Mouse (Mus musculus) MEL (cell line): ENCODE results near the gene Rnf111. TPM values are rescaled to one million over a fixed set of nuclear protein-coding genes. Genes with fewer than 3 reads are reported as not detected.
A peak's percentile ranks its signal among the peaks of the same experiment; 100 is the strongest.
"Not testable (repeated sequence)": the region's sequence is repeated elsewhere in the genome, so short reads cannot be mapped to it uniquely, and the experiment has no call there.

Experiments used
- DNase-seq: peaks from one replicate; pipeline ENCODE4 v3.0.0; 2011; ENCODE audit warnings: low read depth, low spot score
- H3K27ac ChIP-seq: 2 replicates; pipeline ENCODE4 v1.5.1; 2012; ENCODE audit warnings: low read depth, mild to moderate bottlenecking, control low read depth, low read length, moderate library complexity; ENCODE audit not compliant: control insufficient read depth
- H3K27me3 ChIP-seq, 2 experiments: fragments of 150-350 bp in 1 of 2; sonication (generic) in 1 of 2; 2 replicates each; pipeline ENCODE4 v1.6.1; 2012; ENCODE audit warnings: low read length in 2 of 2, mild to moderate bottlenecking in 2 of 2, improper control_type of control experiment in 1 of 2, moderate library complexity in 1 of 2; ENCODE audit not compliant: insufficient read depth in 2 of 2, control insufficient read depth in 1 of 2
- H3K36me3 ChIP-seq, 2 experiments: 2 replicates each; pipeline ENCODE4 v1.6.1; 2012 to 2014; ENCODE audit warnings: low read length in 2 of 2, improper control_type of control experiment in 1 of 2, inconsistent platforms in 1 of 2, mild to moderate bottlenecking in 1 of 2; ENCODE audit not compliant: insufficient read depth in 2 of 2, control insufficient read depth in 1 of 2
- H3K4me1 ChIP-seq, 2 experiments: fragments of 150-350 bp in 1 of 2; sonication (generic) in 1 of 2; 2 replicates each; pipeline ENCODE4 v1.6.1; 2012; ENCODE audit warnings: low read length in 2 of 2, improper control_type of control experiment in 1 of 2, mild to moderate bottlenecking in 1 of 2; ENCODE audit not compliant: insufficient read depth in 2 of 2, control insufficient read depth in 1 of 2
- H3K4me3 ChIP-seq, 2 experiments: fragments of 150-350 bp in 1 of 2; sonication (generic) in 1 of 2; 2 replicates each; pipeline ENCODE4 v1.5.1; 2012; ENCODE audit warnings: low read depth in 2 of 2, low read length in 2 of 2, mild to moderate bottlenecking in 2 of 2, moderate library complexity in 2 of 2, control low read depth in 1 of 2, improper control_type of control experiment in 1 of 2; ENCODE audit not compliant: control insufficient read depth in 1 of 2, insufficient read depth in 1 of 2
- H3K79me2 ChIP-seq: 2 replicates; pipeline ENCODE4 v1.6.1; 2012; ENCODE audit warnings: mild to moderate bottlenecking, low read length, moderate library complexity; ENCODE audit not compliant: control insufficient read depth, poor library complexity, insufficient read depth
- H3K9ac ChIP-seq: 2 replicates; pipeline ENCODE4 v1.6.1; 2012; ENCODE audit warnings: low read depth, mild to moderate bottlenecking, control low read depth, low read length, moderate library complexity; ENCODE audit not compliant: control insufficient read depth, poor library complexity, severe bottlenecking
- H3K9me3 ChIP-seq: fragments of 150-350 bp; sonication (generic); replicated peaks from 2 replicates; pipeline ENCODE4 v1.6.1; 2012; ENCODE audit warnings: mild to moderate bottlenecking, low read length, improper control_type of control experiment, moderate library complexity; ENCODE audit not compliant: insufficient read depth
- BHLHE40 ChIP-seq: IDR thresholded peaks from 2 replicates; pipeline ENCODE4 v1.6.1; 2012; ENCODE audit warnings: low read depth, mild to moderate bottlenecking, inconsistent platforms, low read length, improper control_type of control experiment, borderline replicate concordance
- CHD1 ChIP-seq: IDR thresholded peaks from 2 replicates; pipeline ENCODE4 v1.6.1; 2012; ENCODE audit warnings: low read depth, mild to moderate bottlenecking, inconsistent platforms, low read length, improper control_type of control experiment
- ELF1 ChIP-seq: IDR thresholded peaks from 2 replicates; pipeline ENCODE4 v1.6.1; 2014; ENCODE audit warnings: low read depth, mild to moderate bottlenecking, inconsistent platforms, low read length, improper control_type of control experiment, moderate library complexity
- EP300 ChIP-seq, 2 experiments: IDR thresholded peaks; 2 replicates each; pipeline ENCODE4 v1.6.1; 2011; ENCODE audit warnings: improper control_type of control experiment in 2 of 2, low read length in 2 of 2, low read depth in 1 of 2, mild to moderate bottlenecking in 1 of 2
- ETS1 ChIP-seq: IDR thresholded peaks from 2 replicates; pipeline ENCODE4 v1.6.1; 2012; ENCODE audit warnings: low read depth, mild to moderate bottlenecking, inconsistent platforms, low read length, improper control_type of control experiment, moderate library complexity
- GABPA ChIP-seq: IDR thresholded peaks from 2 replicates; pipeline ENCODE4 v1.6.1; 2012; ENCODE audit warnings: low read depth, mild to moderate bottlenecking, inconsistent platforms, low read length, improper control_type of control experiment, moderate library complexity
- GATA1 ChIP-seq: IDR thresholded peaks from 2 replicates; pipeline ENCODE4 v1.6.1; 2011; ENCODE audit warnings: low read depth, low read length, improper control_type of control experiment
- HCFC1 ChIP-seq: IDR thresholded peaks from 2 replicates; pipeline ENCODE4 v1.6.1; 2012; ENCODE audit warnings: low read depth, mild to moderate bottlenecking, inconsistent platforms, low read length, improper control_type of control experiment, moderate library complexity
- JUND ChIP-seq: IDR thresholded peaks from 2 replicates; pipeline ENCODE4 v1.6.1; 2011; ENCODE audit warnings: low read depth, mild to moderate bottlenecking, improper control_type of control experiment, low read length
- KAT2A ChIP-seq: conservative IDR thresholded peaks from 2 replicates; pipeline ENCODE4 v1.6.1; 2012; ENCODE audit warnings: low read depth, low read length, improper control_type of control experiment, inconsistent platforms
- MAFK ChIP-seq: IDR thresholded peaks from 2 replicates; pipeline ENCODE4 v1.6.1; 2011; ENCODE audit warnings: low read depth, mild to moderate bottlenecking, low read length, improper control_type of control experiment, borderline replicate concordance
- MAZ ChIP-seq: IDR thresholded peaks from 2 replicates; pipeline ENCODE4 v1.6.1; 2012; ENCODE audit warnings: low read depth, mild to moderate bottlenecking, inconsistent platforms, low read length, improper control_type of control experiment
- MEF2A ChIP-seq: IDR thresholded peaks from 2 replicates; pipeline ENCODE4 v1.6.1; 2014; ENCODE audit warnings: low read depth, mild to moderate bottlenecking, inconsistent platforms, low read length, improper control_type of control experiment; ENCODE audit not compliant: poor library complexity, insufficient replicate concordance, severe bottlenecking; ENCODE audit errors: extremely low read depth
- NELFE ChIP-seq: IDR thresholded peaks from 2 replicates; pipeline ENCODE4 v1.6.1; 2011; ENCODE audit warnings: low read depth, low read length, improper control_type of control experiment
- NRF1 ChIP-seq: IDR thresholded peaks from 2 replicates; pipeline ENCODE4 v1.6.1; 2014; ENCODE audit warnings: low read depth, mild to moderate bottlenecking, inconsistent platforms, low read length, improper control_type of control experiment, moderate library complexity; ENCODE audit not compliant: poor library complexity, insufficient read depth, severe bottlenecking
- POLR2A ChIP-seq, 2 experiments: IDR thresholded peaks; 2 replicates each; pipeline ENCODE4 v1.6.1; 2011 to 2012; ENCODE audit warnings: low read length in 2 of 2, mild to moderate bottlenecking in 2 of 2, control low read depth in 1 of 2, improper control_type of control experiment in 1 of 2, low read depth in 1 of 2, moderate library complexity in 1 of 2; ENCODE audit not compliant: control insufficient read depth in 1 of 2, insufficient read depth in 1 of 2, poor library complexity in 1 of 2
- POLR2AphosphoS2 ChIP-seq: IDR thresholded peaks from 2 replicates; pipeline ENCODE4 v1.6.1; 2011; ENCODE audit warnings: low read length, improper control_type of control experiment
- RCOR1 ChIP-seq: IDR thresholded peaks from 2 replicates; pipeline ENCODE4 v1.6.1; 2012; ENCODE audit warnings: low read depth, mild to moderate bottlenecking, inconsistent platforms, low read length, improper control_type of control experiment
- SIN3A ChIP-seq: IDR thresholded peaks from 2 replicates; pipeline ENCODE4 v1.6.1; 2012; ENCODE audit warnings: low read length, improper control_type of control experiment, inconsistent platforms
- TAL1 ChIP-seq: IDR thresholded peaks from 2 replicates; pipeline ENCODE4 v1.6.1; 2012; ENCODE audit warnings: mild to moderate bottlenecking, inconsistent platforms, low read length, moderate library complexity, mixed read lengths
- TBP ChIP-seq: IDR thresholded peaks from 2 replicates; pipeline ENCODE4 v1.8.0; 2011; ENCODE audit warnings: low read depth, low read length, improper control_type of control experiment
- TCF12 ChIP-seq: IDR thresholded peaks from 2 replicates; pipeline ENCODE4 v1.6.1; 2014; ENCODE audit warnings: low read depth, mild to moderate bottlenecking, inconsistent platforms, low read length, improper control_type of control experiment, moderate library complexity
- UBTF ChIP-seq: IDR thresholded peaks from 2 replicates; pipeline ENCODE4 v1.6.1; 2012; ENCODE audit warnings: low read depth, mild to moderate bottlenecking, inconsistent platforms, low read length, improper control_type of control experiment, moderate library complexity, borderline replicate concordance; ENCODE audit not compliant: insufficient read depth
- USF1 ChIP-seq: IDR thresholded peaks from 2 replicates; pipeline ENCODE4 v1.6.1; 2014; ENCODE audit warnings: low read depth, mild to moderate bottlenecking, inconsistent platforms, low read length, improper control_type of control experiment, moderate library complexity
- USF2 ChIP-seq, 2 experiments: IDR thresholded peaks; 2 replicates each; pipeline ENCODE4 v1.6.1; 2011 to 2012; ENCODE audit warnings: improper control_type of control experiment in 2 of 2, low read length in 2 of 2, borderline replicate concordance in 1 of 2, inconsistent platforms in 1 of 2, low read depth in 1 of 2, mild to moderate bottlenecking in 1 of 2; ENCODE audit not compliant: insufficient read depth in 1 of 2
- ZKSCAN1 ChIP-seq: IDR thresholded peaks from 2 replicates; pipeline ENCODE4 v1.6.1; 2012; ENCODE audit warnings: low read depth, mild to moderate bottlenecking, inconsistent platforms, low read length, improper control_type of control experiment, moderate library complexity
- ZNF384 ChIP-seq: IDR thresholded peaks from 2 replicates; pipeline ENCODE4 v1.6.1; 2012; ENCODE audit warnings: low read depth, mild to moderate bottlenecking, inconsistent platforms, low read length, improper control_type of control experiment
- polyA plus RNA-seq, 2 experiments: library from polyadenylated mRNA; stranded (reverse) in 1 of 2; unstranded in 1 of 2; fragments of >175 nt in 1 of 2; fragments of >200 nt in 1 of 2; gene quantifications; 2 replicates each; pipeline versions ENCODE4 v1.2.1 to v1.2.4; 2012; ENCODE audit warnings: low replicate concordance in 2 of 2, low read depth in 1 of 2; ENCODE audit not compliant: insufficient read length in 2 of 2, insufficient read depth in 1 of 2, missing spikeins in 1 of 2
- total RNA-seq: library from RNA; depleted of rRNA; stranded (reverse); fragments of 300-350 nt; gene quantifications from 2 replicates; pipeline ENCODE4 v1.2.3, GENCODE M21; 2012

Rnf111 gene
- total and polyA plus RNA-seq, 3 experiments, result 25.2 to 88.2 (median 46.0) TPM

DNA sequence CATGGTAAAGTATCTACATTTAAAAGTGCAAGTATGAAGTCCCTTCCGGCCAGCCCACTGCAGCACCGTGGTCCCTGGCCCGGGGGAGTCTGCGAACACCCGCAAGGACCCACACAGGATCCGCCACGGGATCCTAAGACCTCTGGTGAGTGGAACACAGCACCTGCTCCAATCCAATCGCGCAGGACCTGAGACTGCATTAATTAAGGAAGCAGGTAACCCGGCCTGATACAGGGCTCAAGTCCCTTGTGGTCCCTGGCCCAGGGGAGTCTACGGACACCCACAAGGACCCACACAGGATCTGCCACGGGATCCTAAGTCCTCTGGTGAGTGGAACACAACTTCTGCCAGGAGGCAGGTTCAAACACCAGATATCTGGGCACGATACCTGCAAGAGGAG is 40.4 kb downstream of the Rnf111 start:
- not testable (repeated sequence) for H3K79me2 ChIP-seq, H3K4me3 ChIP-seq, H3K4me1 ChIP-seq, H3K27me3 ChIP-seq, H3K9me3 ChIP-seq, DNase-seq, H3K27ac ChIP-seq, H3K9ac ChIP-seq
- H3K36me3 ChIP-seq, result peaks cover 3 to 35% of the 10 kb centered on the region in 2 experiments; a peak in 3 of 4 replicates

DNA sequence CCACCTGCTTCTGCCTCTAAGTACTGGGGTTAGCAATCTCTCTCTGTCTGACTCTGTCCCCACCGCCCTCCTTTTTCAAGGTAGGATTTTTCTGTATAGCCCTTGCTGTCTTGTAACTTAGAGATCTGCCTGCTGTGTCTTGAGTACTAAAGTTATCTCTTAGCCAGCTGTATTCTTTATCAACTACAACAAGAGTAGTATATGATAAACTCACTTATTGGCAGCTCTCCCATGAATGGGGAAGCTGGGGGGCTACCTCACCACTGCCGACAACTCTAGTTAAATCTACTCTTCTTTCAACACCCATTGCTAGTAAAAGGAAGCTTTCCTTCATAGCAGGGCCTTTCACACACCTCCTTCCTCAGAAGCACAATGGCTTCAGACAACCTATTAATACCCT is 51.2 kb downstream of the Rnf111 start:
- Histone ChIP-seq H3K79me2 (no peaks in the 10 kb centered on the region; the same call in 1 of the 2 replicates), H3K36me3 (peaks cover 39 to 67% of the 10 kb centered on the region in 2 experiments)

DNA sequence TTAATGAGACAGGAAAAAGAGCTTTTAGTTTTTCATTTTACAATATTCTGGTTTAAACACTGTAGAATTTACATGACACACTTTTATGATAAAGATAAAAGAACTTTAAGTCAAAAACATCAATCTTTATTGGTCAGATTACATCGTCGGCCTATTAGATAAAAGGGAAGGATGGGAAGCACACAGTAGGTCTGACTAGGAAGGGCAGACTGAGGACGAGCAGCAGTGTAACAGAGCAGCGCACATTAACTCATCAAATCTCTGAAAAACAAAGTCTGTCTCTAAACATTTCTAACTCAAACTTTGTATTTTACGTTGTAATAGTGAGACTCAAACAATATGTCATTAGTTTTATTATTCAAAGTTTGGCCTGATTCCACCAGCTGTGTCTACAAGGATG is 54.5 kb downstream of the Rnf111 start:
- Histone ChIP-seq H3K27me3 (no peaks in the 10 kb centered on the region), H3K4me1 (peaks cover 11 to 13% of the 10 kb centered on the region in 2 experiments), H3K9me3 (no peaks in the 10 kb centered on the region), H3K79me2 (no peaks in the 10 kb centered on the region; the same call in 1 of the 2 replicates), H3K36me3 (peaks cover 25 to 57% of the 10 kb centered on the region in 2 experiments), H3K27ac (no peak overlapping the region), H3K9ac (no peak overlapping the region), H3K4me3 (no peak overlapping the region)
- DNase-seq, result no peak
- TF ChIP-seq ZKSCAN1 (peak; percentile 91), GABPA (no peak), RCOR1 (no peak)

More for the DNA sequence above, 51.2 kb downstream of the Rnf111 start:
- Histone ChIP-seq H3K27me3 (no peaks in the 10 kb centered on the region), H3K4me1 (peaks cover 11 to 14% of the 10 kb centered on the region in 2 experiments), H3K27ac (peak overlapping the region; percentile 65), H3K9ac (no peak overlapping the region), H3K9me3 (no peaks in the 10 kb centered on the region), H3K4me3 (no peak overlapping the region)
- TF ChIP-seq MEF2A (no peak), MAZ (0 out of 2 replicates have a peak, but pooled peaks have one; percentile 57), TBP (no peak), ETS1 (peak; percentile 99), JUND (no peak), SIN3A (peak; percentile 92), GABPA (no peak), RCOR1 (peak; percentile 51; the same call in 1 of the 2 replicates), TAL1 (peak; percentile 29), ELF1 (no peak), HCFC1 (0 out of 2 replicates have a peak, but pooled peaks have one; percentile 29), POLR2A (IDR thresholded peaks at IDR 0.05; ENCODE audit: control insufficient read depth in 1 of 2, insufficient read depth in 1 of 2, low read depth in 1 of 2, low read length in 2 of 2, poor library complexity in 1 of 2) (no peak), MAFK (0 out of 2 replicates have a peak, but pooled peaks have one; percentile 17), TCF12 (peak; percentile 88), ZNF384 (no peak), GATA1 (peak; percentile 96), UBTF (0 out of 2 replicates have a peak, but pooled peaks have one; percentile 48), CHD1 (no peak), USF1 (no peak), POLR2AphosphoS2 (no peak), BHLHE40 (no peak), EP300 (IDR thresholded peaks at IDR 0.05; ENCODE audit: low read depth in 1 of 2, low read length in 2 of 2) (peak; percentile 83 to 88), NELFE (no peak), USF2 (IDR thresholded peaks at IDR 0.05; ENCODE audit: borderline replicate concordance in 1 of 2, insufficient read depth in 1 of 2, low read depth in 1 of 2, low read length in 2 of 2) (no peak), NRF1 (no peak), KAT2A (no peak)
- peak; percentile 86 for DNase-seq
